Mouse (Mus musculus) thymus, postnatal 36 days (tissue): ENCODE results near the gene Fam8a1.

Experiments
- DNase-seq, 2 experiments: peaks; one replicate each; pipeline ENCODE4 v3.0.0; 2022; ENCODE audit warnings: mixed read lengths in 2 of 2

Fam8a1 gene

DNA sequence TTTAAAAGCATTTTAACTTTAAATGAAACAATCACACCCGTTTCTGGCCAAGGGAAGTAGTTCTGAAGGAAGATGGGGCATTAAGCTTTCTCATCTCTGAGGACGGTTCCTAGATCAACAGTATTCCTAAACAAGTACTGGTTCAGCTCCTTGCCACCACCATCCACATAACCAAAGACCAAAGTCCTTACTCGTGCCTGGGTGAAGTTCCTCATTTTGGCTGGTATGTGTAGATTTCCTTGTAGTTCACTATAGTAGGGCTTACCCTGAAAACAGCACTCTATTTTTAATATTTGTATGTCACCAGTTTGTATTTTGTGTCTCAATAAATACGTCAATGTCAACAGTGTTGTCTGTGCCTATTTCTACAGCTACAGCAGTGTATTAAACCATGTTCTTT lies 8.4 kb downstream of the Fam8a1 start:
- no peak for DNase-seq

DNA sequence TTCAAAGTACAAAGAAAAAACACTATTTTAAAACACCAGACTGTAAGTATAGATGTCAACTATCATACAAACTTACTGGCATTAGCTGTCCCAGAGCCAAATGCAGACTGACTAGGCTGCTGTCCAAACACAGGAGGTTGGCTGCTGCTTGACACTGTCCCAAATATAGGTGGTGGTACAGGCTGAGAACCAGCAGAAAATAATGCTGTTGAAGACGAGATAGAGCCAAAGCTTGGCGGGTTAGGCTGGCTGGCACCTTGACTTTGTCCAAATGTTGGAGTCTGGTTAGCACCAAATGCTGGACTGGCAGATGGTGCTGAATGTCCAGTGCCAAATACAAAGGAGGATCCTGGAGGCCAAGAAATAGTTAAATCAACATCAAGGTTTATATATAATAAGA lies 13.6 kb downstream of the Fam8a1 start:
- no peak for DNase-seq

DNA sequence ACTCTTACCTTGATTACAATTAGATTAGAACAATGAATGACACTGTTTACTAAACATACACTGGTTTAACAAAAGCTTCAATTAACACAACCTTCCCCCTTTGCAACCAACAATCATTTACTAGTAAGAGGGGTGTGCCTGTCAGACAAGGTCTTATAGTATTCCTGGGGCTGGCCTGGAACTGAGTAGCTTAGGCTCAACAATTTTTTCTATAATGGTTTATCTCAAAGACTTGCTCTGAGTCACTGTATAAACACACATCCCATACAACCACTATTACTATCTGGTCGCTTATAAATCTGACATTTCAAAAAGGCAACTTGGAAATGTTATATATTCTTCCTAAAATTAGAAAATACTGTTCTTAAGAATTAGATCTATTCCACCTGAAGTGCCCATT lies 14.0 kb downstream of the Fam8a1 start:
- DNase-seq, result no peak

DNA sequence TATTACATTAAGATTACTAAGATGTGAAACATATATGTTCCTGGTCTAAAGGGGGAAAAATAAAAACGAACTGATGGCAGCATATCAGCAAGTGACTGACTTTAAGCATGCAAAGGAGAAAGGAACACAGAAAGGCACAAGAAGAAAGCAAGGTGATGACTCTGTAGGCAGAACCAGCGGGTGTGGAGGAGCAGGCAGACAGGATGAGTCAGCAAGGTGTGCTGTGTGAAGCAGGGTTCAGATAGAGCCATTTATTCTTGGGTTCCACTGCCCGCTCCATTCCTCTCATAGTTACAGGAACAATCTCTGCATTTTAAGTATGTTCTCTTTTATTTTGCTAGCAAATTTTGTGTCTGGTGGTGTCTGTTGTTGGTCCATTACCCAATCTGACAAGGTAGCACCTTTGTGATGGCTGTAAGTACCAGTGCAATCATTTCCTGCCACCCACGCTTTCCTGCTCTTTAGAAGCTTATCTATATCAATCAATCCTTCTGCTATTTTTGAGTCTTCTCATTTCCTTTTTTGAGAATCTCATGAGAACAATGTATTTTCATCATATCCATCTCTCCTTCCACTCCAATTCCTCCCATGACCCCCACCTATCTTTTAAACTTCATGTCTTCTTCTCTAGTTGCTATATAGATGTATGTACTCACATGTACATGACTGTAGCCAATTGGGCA lies 21.4 kb downstream of the Fam8a1 start:
- no peak for DNase-seq

DNA sequence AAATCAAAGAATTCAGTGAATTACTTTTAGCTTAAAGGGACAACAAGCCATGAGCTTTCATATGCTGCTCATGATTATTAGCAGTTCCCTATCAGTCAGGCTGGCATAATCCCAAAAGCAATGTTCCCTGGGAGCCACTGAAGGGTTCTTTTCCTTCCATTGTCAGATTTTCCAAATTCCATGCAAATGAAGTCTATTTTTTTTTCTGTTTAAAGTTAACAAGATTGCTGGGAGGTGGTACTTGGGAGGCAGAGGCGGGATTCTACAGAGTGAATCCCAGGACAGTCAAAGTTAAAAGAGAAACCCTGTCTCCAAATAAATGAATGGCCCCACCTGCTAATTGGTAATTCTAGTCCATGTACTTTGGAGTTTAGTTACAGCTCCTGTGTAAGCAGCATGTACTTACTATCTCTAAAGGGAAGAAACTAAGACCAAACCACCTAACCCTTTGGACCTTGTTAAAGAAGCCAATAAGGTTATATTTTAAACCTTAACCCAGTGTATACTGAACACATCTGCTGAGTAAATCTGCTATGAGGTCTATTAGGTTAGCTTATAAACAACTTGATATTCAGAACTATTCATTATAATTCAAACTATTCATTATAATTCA lies 26.1 kb downstream of the Fam8a1 start:
- DNase-seq, result no peak

DNA sequence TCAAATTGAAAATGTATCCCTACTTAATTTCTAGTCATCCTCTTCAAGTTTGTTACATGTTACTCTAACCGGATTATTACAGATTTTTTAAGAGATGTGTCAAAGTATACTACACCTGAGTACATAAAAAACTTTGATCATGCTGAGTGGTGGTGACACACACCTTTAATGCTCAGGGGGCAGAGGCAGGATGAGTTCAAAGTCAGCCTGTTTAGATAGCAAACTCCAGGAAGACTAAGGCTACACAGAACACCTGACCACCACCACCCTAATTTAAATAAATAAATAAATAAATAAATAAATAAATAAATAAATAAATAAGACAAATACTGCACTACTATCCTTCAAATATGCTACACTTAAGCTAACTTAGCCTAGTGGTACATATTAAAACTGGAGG lies 26.6 kb downstream of the Fam8a1 start:
- DNase-seq, result no peak

DNA sequence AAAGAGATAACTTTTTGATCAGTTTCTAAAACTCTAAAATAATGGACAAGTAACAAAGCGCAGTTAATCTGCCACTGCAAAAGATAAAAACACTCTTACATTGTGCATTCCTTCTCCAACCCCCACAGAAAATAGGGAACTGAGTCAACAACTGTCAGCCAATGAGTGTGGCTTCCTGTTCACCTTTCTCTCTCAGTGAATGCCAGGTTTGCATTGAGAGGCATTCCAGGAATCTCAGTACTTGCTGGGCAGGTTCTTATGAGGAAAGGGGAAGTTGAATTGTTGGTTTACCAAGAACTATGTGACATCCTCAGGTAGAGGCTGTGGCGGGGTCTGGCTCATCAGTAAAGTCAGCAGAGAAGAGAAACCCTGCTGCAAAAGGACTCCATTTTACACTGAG lies 27.5 kb downstream of the Fam8a1 start:
- no peak for DNase-seq

DNA sequence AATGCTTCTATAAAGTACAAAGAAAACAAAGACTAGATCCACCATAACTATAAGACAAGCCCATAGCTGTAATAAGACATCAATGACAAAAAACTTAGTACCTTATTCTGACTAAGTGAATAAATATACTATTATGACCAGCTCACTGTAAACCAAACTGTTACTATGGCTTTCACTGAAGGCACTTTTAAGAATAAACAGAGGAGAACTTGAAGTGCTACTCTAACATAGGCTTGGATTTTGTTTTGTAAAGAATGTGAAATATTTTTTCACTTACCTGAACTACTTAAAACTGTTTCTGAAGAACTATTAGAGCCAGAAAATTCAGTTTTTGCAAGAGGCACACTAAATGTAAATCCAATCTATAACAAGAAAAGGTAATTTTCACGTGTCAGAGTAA lies 30.1 kb downstream of the Fam8a1 start:
- no peak for DNase-seq

DNA sequence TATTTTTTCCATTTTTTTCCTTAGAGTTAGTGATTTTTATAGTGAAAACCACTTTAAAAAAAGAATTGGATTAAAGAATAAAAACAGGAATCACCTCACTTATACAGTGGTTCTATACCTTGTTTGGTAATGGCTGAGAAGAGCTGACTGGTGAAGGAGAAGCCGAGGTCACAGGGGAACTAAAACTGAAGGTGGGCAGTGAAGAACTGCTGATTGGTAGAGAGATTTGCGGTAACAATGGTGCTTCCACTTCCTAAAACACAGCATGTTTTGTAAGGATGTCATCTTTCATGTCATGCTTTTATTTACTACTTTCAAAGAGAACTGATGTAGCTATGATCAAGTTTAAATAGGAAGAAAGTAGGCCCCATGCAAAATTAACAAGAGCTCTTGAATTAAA lies 32.2 kb downstream of the Fam8a1 start:
- no peak for DNase-seq

DNA sequence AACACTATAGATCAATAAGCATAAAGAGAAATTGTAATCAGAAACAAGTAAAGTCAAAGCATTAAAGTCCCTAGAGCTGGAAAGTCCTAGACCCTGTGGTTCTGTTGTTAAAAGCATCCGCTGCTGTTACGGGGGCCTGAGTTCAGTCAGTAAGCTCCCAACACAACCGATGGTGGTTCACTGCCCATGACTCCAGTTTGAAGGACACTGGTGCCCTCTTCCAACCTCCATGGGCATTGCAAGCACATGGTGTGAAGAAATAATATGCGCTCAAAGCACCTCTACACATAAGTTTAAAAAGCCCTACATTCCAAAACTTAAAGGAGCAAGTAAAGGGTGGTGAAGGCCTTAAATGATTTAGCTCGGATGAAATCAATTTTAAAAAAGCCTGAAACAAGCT lies 33.8 kb downstream of the Fam8a1 start:
- peak; percentile 25 to 38 for DNase-seq

DNA sequence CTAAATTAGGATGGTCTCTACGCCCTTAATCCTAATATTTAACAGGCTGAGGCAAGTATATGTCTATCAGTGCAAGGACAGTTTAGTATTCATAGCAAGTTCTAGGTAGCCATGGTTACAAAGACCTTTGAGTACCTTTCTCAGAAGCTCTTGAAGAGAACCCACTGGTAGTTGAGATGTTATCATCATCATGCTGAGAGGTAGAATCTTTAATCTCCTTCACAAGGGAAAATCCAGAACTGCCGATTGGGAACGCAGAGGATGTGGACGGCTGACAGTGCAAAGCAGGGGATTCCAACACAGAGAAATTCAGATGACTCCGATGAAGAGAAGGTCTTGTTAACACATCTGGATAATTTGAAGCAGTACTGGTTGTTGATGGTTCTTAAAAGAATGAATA lies 44.2 kb downstream of the Fam8a1 start:
- no peak for DNase-seq

DNA sequence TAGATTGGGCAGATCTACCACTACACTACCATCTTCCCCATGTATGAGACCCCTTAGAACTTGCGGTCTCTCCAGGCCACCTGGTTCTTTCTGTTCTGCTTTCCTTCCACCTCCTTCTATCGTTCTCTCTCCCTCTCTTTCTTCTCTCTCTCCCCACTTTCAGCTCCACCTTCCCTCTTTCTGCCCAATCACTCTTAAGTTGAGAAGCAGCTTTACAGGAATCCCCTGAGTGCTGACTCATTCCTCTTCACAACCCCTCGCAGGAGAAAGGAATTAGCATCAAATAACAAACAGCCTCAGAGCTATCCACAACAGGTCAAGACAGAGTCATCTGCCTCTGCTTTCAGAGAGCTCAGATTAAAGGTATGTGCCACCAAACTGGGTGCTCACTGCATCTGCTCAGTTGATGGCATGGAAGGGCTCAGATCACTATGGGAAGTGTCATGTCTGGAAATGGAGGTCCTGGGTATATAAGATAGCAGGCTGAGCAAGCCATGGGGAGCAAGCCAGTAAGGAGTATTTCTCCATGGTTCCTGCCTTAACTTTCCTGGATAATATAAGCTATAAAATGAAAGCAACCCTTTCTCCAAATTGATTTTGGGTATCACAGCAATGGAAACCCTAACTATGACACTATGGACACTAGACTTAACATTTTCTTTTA lies 46.8 kb downstream of the Fam8a1 start:
- no peak for DNase-seq

DNA sequence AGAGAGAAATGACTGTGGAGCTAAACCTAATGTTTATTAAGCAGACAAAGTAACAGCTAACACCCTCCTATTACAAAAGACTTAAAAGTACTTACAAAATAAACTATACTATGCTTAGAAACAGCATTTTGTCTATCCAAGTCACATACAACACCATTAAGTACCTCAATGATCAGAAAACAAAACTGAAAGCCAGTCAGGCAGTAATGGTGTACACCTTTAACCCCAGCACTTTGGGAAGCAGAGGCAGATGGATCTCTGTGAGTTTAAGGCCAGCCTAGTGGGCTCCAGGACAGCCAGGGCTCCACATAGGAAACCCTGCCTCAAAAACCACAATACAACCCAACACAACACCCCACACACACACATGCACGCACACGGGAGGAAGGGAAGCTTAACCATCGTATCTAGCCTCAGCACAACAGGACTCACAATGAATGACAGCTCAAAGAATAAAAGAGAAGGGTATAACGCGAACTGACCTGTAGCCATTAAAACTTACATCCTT lies 49.6 kb downstream of the Fam8a1 start:
- DNase-seq, result no peak

DNA sequence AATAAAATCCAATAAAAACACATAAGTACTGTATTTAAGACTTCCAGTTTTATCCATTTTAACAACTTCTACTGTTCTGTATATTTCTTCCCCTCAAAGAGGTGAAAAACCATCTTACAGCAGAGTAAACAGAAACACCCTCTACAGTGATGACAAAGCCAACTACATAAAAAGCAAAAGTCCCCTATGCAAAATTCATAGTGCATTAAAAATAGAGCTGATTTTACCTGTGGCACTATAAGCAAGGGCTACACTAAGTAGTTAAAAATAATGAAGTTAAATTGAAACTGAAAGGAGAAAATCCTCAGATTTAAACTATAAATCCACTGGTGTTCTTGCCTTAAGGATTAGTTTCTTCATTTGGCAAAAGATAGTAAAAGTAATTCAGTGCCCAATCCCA lies 51.7 kb downstream of the Fam8a1 start:
- DNase-seq, result no peak

DNA sequence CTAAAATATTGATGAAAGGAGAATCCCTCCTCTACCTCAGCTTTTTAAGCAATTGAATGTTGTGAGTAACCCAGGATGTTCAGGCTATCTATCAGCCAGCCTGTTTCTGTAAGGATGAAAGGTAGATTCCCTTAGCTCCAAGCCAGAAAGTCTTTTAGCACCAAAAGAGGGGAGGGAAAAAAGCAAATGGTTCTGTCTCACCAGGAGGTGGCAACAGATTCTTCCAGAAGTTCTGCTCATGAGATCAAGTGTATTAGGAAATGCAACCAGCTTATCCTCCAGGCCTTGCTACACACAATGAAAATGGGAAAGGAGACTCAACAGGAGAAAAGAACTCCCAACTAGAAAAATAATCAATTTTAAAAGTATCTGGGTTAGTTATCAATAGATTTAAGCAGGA lies 55.0 kb downstream of the Fam8a1 start:
- DNase-seq, result no peak

DNA sequence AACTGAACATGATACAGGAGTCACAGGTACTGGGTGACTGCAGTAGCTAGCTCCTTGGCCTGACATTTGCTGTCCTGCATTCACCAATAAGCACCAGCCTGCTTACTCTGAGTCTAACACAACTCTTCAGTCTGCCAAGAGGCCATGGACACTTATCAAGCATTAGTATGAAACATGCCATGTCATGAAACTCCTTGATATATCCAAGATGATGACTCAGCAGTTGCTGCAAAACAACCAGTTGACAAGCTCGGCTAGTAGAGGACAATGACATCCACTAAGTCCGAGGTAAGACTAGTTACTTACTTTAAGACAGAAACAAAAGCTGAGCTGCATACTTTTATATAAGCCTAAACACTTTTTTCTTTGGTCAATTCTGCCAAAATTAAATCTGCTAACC lies 55.9 kb downstream of the Fam8a1 start:
- DNase-seq, result no peak

DNA sequence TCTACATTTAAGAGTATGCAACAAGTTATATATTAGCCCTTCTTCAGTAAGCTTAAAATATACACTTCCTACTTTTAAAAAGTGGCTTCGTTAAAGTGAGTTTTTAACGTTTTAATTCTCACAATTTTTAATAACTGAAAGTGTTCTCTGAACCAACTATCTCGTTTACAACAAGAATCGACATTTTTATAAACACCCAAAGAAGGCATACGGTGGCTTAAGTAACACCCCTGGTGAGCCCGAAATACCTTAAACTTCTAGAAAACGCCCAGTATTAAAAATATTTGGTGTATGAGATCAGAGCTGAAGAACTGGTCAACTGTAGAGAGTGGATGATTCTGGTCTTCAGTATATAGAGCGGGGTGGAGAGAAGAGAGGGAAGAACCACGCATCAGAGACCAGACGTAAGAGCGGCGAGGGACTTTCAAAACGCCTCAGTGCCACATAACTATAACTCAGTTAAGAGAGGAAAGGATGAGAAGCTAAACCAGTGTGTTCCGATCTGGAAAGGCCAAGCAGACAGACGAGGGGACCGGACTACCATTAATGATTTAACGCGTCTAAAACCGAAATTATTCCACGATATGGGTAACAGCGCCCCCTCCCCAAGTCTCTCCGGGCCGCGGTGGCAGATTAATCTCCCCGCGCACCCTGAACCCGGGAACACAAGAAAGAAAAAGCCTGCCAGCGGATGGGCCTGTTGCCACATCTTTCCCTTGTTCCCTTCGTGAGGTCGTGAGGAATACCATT lies 57.1 kb downstream of the Fam8a1 start:
- DNase-seq, result peak; percentile 42 to 45

DNA sequence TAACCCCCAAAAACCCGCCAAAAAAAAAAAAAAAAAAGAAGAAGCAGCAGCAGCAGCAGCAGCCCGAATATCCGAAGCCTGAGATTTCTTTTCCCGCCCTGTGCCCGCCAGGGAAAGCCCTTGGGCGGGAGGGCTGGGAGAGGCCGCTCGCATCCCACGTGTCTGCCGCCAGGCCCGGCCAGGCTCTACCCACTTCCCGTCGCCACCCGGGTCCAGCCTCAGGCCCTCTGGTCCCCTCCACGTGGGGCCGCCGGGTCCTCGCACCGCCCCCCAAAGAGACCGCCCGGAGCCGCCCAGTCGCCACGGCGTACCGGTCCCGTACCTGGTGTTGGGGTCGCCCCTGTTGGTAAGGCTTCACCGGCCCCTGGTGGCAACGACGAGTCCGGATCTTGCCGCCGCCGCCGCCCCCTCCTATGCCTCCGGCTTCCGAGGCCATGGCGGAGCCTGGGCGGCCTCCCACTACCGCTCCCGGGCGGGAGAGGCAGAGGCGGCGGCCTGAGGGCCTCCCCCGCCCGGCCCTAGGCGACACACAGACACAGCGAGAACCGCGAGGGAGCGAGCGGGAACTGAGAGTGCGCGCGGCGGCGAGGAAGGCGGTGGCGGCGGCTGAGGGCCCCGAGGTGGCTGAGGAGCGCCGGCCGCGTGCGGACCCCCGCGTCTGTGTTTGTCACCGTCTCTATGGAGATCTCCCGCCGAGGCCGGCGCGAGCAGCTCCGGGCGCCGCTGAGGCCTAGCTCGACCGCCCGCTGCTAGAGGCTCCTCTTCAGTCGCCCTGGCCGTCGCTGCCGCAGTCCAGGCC lies 57.9 kb downstream of the Fam8a1 start:
- DNase-seq, result peak; percentile 67 to 79
